Comparison of ENCODE assay signal across 33 mouse cellular contexts in the genomic region with DNA sequence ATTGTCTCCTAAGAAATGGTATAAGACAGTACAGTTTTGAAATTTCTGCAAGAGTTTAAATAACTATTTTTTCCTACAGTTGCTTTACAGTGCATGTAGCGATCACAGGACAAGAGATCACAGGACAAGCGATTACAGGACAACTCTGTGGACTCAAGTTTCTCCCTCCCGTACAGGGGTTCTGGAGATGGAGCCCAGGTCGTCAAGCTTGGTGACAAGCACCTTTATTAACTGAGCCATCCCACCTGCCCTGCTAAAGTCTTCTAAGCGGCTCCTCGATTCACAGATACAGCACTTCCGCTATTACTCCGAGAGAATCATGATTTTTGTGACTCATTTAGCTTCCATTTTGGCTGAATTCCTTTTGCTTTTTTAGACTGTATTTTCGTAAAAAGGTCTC.
"Had no signal": no experiment of that assay in that cellular context is flagged by ENCODE, and none has a peak within 500 bp of the region (broad histone marks: within the 10 kb centered on the region; RNA-seq: fewer than 3 reads in every experiment).

No protein-coding gene starts in this region.

- H3K4me2 ChIP-seq: heart, embryonic 12.5 days; heart, embryonic 13.5 days; heart, embryonic 15.5 days; hindbrain, embryonic 12.5 days; hindbrain, embryonic 13.5 days; hindbrain, embryonic 14.5 days; hindbrain, embryonic 15.5 days; intestine, embryonic 15.5 days; kidney, embryonic 15.5 days had no signal

- ATAC-seq: hindbrain, embryonic 16.5 days; hindbrain, postnatal 0 days; inflammation-experienced regulatory T-cells, adult 6 months; intestine, embryonic 15.5 days; intestine, embryonic 16.5 days; intestine, postnatal 0 days had no signal

- H3K27ac ChIP-seq: heart, embryonic 13.5 days; heart, embryonic 15.5 days; hindbrain, embryonic 10.5 days; hindbrain, embryonic 12.5 days; hindbrain, embryonic 13.5 days; hindbrain, embryonic 14.5 days; hindbrain, embryonic 15.5 days; hindbrain, postnatal 0 days; intestine, embryonic 15.5 days; kidney, embryonic 15.5 days; kidney, postnatal 0 days; layer of hippocampus, adult 2 months; left cerebral cortex, adult 2 months had no signal

- H3K27me3 ChIP-seq: heart, embryonic 12.5 days; heart, embryonic 13.5 days; heart, embryonic 15.5 days; hindbrain, embryonic 12.5 days; hindbrain, embryonic 13.5 days; hindbrain, embryonic 15.5 days; intestine, embryonic 15.5 days; kidney, embryonic 15.5 days had no signal

- H3K9ac ChIP-seq: heart, embryonic 12.5 days; heart, embryonic 13.5 days; heart, embryonic 15.5 days; hindbrain, embryonic 12.5 days; hindbrain, embryonic 13.5 days; hindbrain, embryonic 14.5 days; hindbrain, embryonic 15.5 days; intestine, embryonic 15.5 days; kidney, embryonic 15.5 days had no signal

- DNase-seq: heart, postnatal 10 days; heart, postnatal 36 days; heart, postnatal 4 days; kidney, adult 11 months; kidney, adult 18-20 months; kidney, adult 2 months; kidney, adult 8-10 months; kidney, adult 9 months; kidney, postnatal 10 days; kidney, postnatal 14 days; kidney, postnatal 25 days; kidney, postnatal 36 days; kidney, postnatal 4 days; layer of hippocampus, adult 9-11 months; layer of hippocampus, postnatal 36 days had no signal

- H3K9me3 ChIP-seq: heart, embryonic 12.5 days; heart, embryonic 13.5 days; heart, embryonic 15.5 days; hindbrain, embryonic 10.5 days; hindbrain, embryonic 12.5 days; hindbrain, embryonic 13.5 days; hindbrain, embryonic 15.5 days; intestine, embryonic 15.5 days; kidney, embryonic 15.5 days had no signal

- H3K4me3 ChIP-seq: heart, embryonic 12.5 days; heart, embryonic 13.5 days; heart, embryonic 15.5 days; hindbrain, embryonic 10.5 days; hindbrain, embryonic 12.5 days; hindbrain, embryonic 13.5 days; hindbrain, embryonic 15.5 days; intestine, embryonic 15.5 days; kidney, embryonic 15.5 days; layer of hippocampus, adult 2 months; left cerebral cortex, adult 2 months had no signal
